Mouse (Mus musculus) megakaryocyte-erythroid progenitor cell, adult 5 weeks (primary cell): ENCODE data around the gene Tbrg1. TPM values are rescaled to one million over a fixed set of nuclear protein-coding genes. Genes with fewer than 3 reads are reported as not detected.

Experiments
- polyA plus RNA-seq: library from polyadenylated mRNA; stranded (reverse); fragments of >175 nt; gene quantifications from 2 replicates; pipeline ENCODE4 v1.2.3, GENCODE M21; 2012

Gene Tbrg1
- 41.9 and 49.5 TPM in 2 replicates for polyA plus RNA-seq

GRCm38 (mm10) chr9:37656931-37657481, at the start of gene Tbrg1:
TSS of gene Tbrg1 (minus strand) at chr9:37657312.

GRCm38 (mm10) chr9:37669115-37669514, 12.0 kb upstream of the Tbrg1 start, which contains the start of gene Panx3:
TSS of gene Panx3 (minus strand) at chr9:37669235.

GRCm38 (mm10) chr9:37613182-37613910, 43.8 kb downstream of the Tbrg1 start, which contains the start of gene Spa17:
TSS of gene Spa17 (minus strand) at chr9:37613722.

Other genes starting within 250 kb of the Tbrg1 start
- 37.2 and 53.8 TPM in 2 replicates for gene Robo3, start 224.1 kb downstream of the Tbrg1 start, polyA plus RNA-seq
- 17.6 TPM in 2 replicates for gene Msantd2, start 168.0 kb downstream of the Tbrg1 start, polyA plus RNA-seq
- gene Esam, start 129.2 kb downstream of the Tbrg1 start, polyA plus RNA-seq = 0.96 and 2.6 TPM in 2 replicates
- gene Vsig2, start 118.1 kb downstream of the Tbrg1 start, polyA plus RNA-seq = 0.18 TPM in 1 of 2 replicates, not detected in the other
- 199 and 354 TPM in 2 replicates for gene Nrgn, start 104.4 kb downstream of the Tbrg1 start, polyA plus RNA-seq
- gene Siae, start 101.6 kb downstream of the Tbrg1 start, polyA plus RNA-seq = 0.56 and 0.59 TPM in 2 replicates
- gene Spa17, start 43.6 kb downstream of the Tbrg1 start, polyA plus RNA-seq = 4.3 and 4.6 TPM in 2 replicates
- not detected in 2 replicates for gene Panx3, start 11.9 kb upstream of the Tbrg1 start, polyA plus RNA-seq
- not detected in 2 replicates for gene Olfr160, start 58.9 kb upstream of the Tbrg1 start, polyA plus RNA-seq
- gene Olfr874, start 87.8 kb upstream of the Tbrg1 start, polyA plus RNA-seq = not detected in 2 replicates
- not detected in 2 replicates for gene Olfr875, start 114.5 kb upstream of the Tbrg1 start, polyA plus RNA-seq
- not detected in 2 replicates for gene Olfr876, start 145.7 kb upstream of the Tbrg1 start, polyA plus RNA-seq
- not detected in 2 replicates for gene Olfr877, start 197.0 kb upstream of the Tbrg1 start, polyA plus RNA-seq
- gene Olfr145, start 239.4 kb upstream of the Tbrg1 start, polyA plus RNA-seq = not detected in 2 replicates